Comparison of ENCODE assay signal across 8 mouse cellular contexts in genomic region chr7:120843037-120843621, GRCm38 (mm10). TPM values are rescaled to one million over a fixed set of nuclear protein-coding genes. Genes with fewer than 3 reads are reported as not detected.
A peak's percentile ranks its signal among the peaks of the same experiment; 100 is the strongest.
DNase-seq lines count a peak whose midpoint lies in the region; ATAC-seq and TF ChIP-seq lines count a peak whose summit lies in the region.

No protein-coding gene starts in this region.

- no peaks in the 10 kb centered on the region for H3K9me3 ChIP-seq in heart, embryonic 11.5 days (replicated peaks; ENCODE audit: control insufficient read depth, low read length)
- no peaks in the 10 kb centered on the region for H3K9me3 ChIP-seq in kidney, embryonic 16.5 days (ENCODE audit: low read length)
- no peaks in the 10 kb centered on the region for H3K9me3 ChIP-seq in stomach, embryonic 14.5 days (ENCODE audit: control insufficient read depth, low read depth, low read length)

- peak overlapping the region; percentile 84 for H3K4me2 ChIP-seq in heart, embryonic 11.5 days
- peak overlapping the region; percentile 88 for H3K4me2 ChIP-seq in kidney, embryonic 16.5 days (replicated peaks; ENCODE audit: low read depth, low read length)
- peak overlapping the region; percentile 91 for H3K4me2 ChIP-seq in stomach, embryonic 14.5 days (replicated peaks; ENCODE audit: low read depth, low read length)

- WGBS in heart, embryonic 11.5 days (ENCODE audit: insufficient replicate concordance), result 0% methylated on average over 40 of the region's 40 CpGs
- under 1% methylated on average over 40 of the region's 40 CpGs for WGBS in kidney, embryonic 16.5 days
- WGBS in liver, adult 2 months, result under 1% methylated on average over 40 of the region's 40 CpGs
- WGBS in stomach, embryonic 14.5 days, result 0% methylated on average over 40 of the region's 40 CpGs

- peaks cover 2% of the 10 kb centered on the region for H3K79me3 ChIP-seq in C2C12 (ENCODE audit: low read depth)

- peak overlapping the region; percentile 62 for H3ac ChIP-seq in C2C12 (ENCODE audit: control insufficient read depth, insufficient read length, low read depth)

- ATAC-seq in erythroblast, adult 5-6 weeks (replicated peaks; ENCODE audit: low FRiP score, poor library complexity, severe bottlenecking), result peak; percentile 72
- peak; percentile 64 for ATAC-seq in heart, embryonic 11.5 days (replicated peaks; ENCODE audit: insufficient number of reproducible peaks, low FRiP score, low TSS enrichment)
- peak; percentile 76 for ATAC-seq in kidney, embryonic 16.5 days (ENCODE audit: low FRiP score, low TSS enrichment)
- ATAC-seq in stomach, embryonic 14.5 days (ENCODE audit: insufficient number of reproducible peaks, insufficient read depth, low FRiP score, low read depth), result peak; percentile 64

- H3K27ac ChIP-seq in heart, embryonic 11.5 days (ENCODE audit: low read depth, low read length), result peak overlapping the region; percentile 85
- peak overlapping the region; percentile 92 for H3K27ac ChIP-seq in kidney, embryonic 16.5 days (ENCODE audit: low read length)
- peak overlapping the region; percentile 54; the same call in 1 of the 2 replicates for H3K27ac ChIP-seq in liver, adult 2 months (replicated peaks; ENCODE audit: insufficient read depth, low read depth, low read length)
- peak overlapping the region; percentile 96 for H3K27ac ChIP-seq in stomach, embryonic 14.5 days (ENCODE audit: low read length)

- H3K27me3 ChIP-seq in C2C12 (ENCODE audit: control insufficient read depth, insufficient read depth, insufficient read length), result no peaks in the 10 kb centered on the region
- peaks cover 7% of the 10 kb centered on the region for H3K27me3 ChIP-seq in heart, embryonic 11.5 days (ENCODE audit: control insufficient read depth, insufficient read depth, low read length)
- no peaks in the 10 kb centered on the region for H3K27me3 ChIP-seq in kidney, embryonic 16.5 days (ENCODE audit: insufficient read depth, low read length)
- H3K27me3 ChIP-seq in liver, adult 2 months (ENCODE audit: control insufficient read depth, insufficient read depth, low read length), result no peaks in the 10 kb centered on the region
- no peaks in the 10 kb centered on the region for H3K27me3 ChIP-seq in stomach, embryonic 14.5 days (ENCODE audit: control insufficient read depth, insufficient read depth, low read length)

- DNase-seq in brain, adult 2 months (ENCODE audit: low read depth, low spot score), result peak; percentile 93
- DNase-seq in liver, adult 2 months (ENCODE audit: extremely low read depth, low read depth, low spot score), result peak; percentile 68
- DNase-seq in naive thymus-derived CD4-positive, alpha-beta T cell, adult 2 months (ENCODE audit: low read depth), result peak; percentile 71

- H3K4me3 ChIP-seq in C2C12 (ENCODE audit: insufficient read depth, poor library complexity, severe bottlenecking), result peak overlapping the region; percentile 44
- H3K4me3 ChIP-seq in heart, embryonic 11.5 days (ENCODE audit: low read depth, low read length), result peak overlapping the region; percentile 74
- H3K4me3 ChIP-seq in kidney, embryonic 16.5 days (ENCODE audit: low read length), result peak overlapping the region; percentile 77
- H3K4me3 ChIP-seq in liver, adult 2 months (ENCODE audit: insufficient read depth, low read depth, low read length), result peak overlapping the region; percentile 73
- peak overlapping the region; percentile 67 for H3K4me3 ChIP-seq in stomach, embryonic 14.5 days (ENCODE audit: low read depth, low read length)

- H3K36me3 ChIP-seq in C2C12 (ENCODE audit: control insufficient read depth, insufficient read depth), result peaks cover 5% of the 10 kb centered on the region
- no peaks in the 10 kb centered on the region for H3K36me3 ChIP-seq in heart, embryonic 11.5 days (ENCODE audit: control insufficient read depth, insufficient read depth, low read length)
- no peaks in the 10 kb centered on the region for H3K36me3 ChIP-seq in kidney, embryonic 16.5 days (ENCODE audit: insufficient read depth, low read length)
- no peaks in the 10 kb centered on the region for H3K36me3 ChIP-seq in liver, adult 2 months (ENCODE audit: control insufficient read depth, insufficient read depth, low read length)
- no peaks in the 10 kb centered on the region for H3K36me3 ChIP-seq in stomach, embryonic 14.5 days (ENCODE audit: control insufficient read depth, insufficient read depth, low read length)

- H3K79me2 ChIP-seq in C2C12 (ENCODE audit: control insufficient read depth, insufficient read depth), result peaks cover 17% of the 10 kb centered on the region
- no peaks in the 10 kb centered on the region for H3K79me2 ChIP-seq in liver, adult 2 months (ENCODE audit: control insufficient read depth, insufficient read depth, low read length)

- 0 out of 2 replicates have a peak, but pooled peaks have one; percentile 0 for TF ChIP-seq POLR2A in liver, adult 2 months (IDR thresholded peaks at IDR 0.05; ENCODE audit: extremely low read depth, insufficient read depth, low read length)

- peak overlapping the region; percentile 85 for H3K9ac ChIP-seq in heart, embryonic 11.5 days (ENCODE audit: low read depth, low read length)
- peak overlapping the region; percentile 96 for H3K9ac ChIP-seq in kidney, embryonic 16.5 days (replicated peaks; ENCODE audit: low read length)
- H3K9ac ChIP-seq in liver, adult 2 months (ENCODE audit: low read depth, low read length), result peak overlapping the region; percentile 80
- peak overlapping the region; percentile 60 for H3K9ac ChIP-seq in stomach, embryonic 14.5 days (replicated peaks; ENCODE audit: low read depth, low read length)

- TF ChIP-seq CTCF in C2C12 (IDR thresholded peaks at IDR 0.05; ENCODE audit: control insufficient read depth, insufficient read depth, insufficient read length), result no peak
- TF ChIP-seq CTCF in liver, adult 2 months (IDR thresholded peaks at IDR 0.05; ENCODE audit: low read depth, low read length), result no peak

- peaks cover 12% of the 10 kb centered on the region for H3K4me1 ChIP-seq in heart, embryonic 11.5 days (ENCODE audit: control insufficient read depth, insufficient read depth, low read length)
- H3K4me1 ChIP-seq in kidney, embryonic 16.5 days (ENCODE audit: insufficient read depth, low read length), result peaks cover 12% of the 10 kb centered on the region; the same call in 1 of the 2 replicates
- H3K4me1 ChIP-seq in liver, adult 2 months (ENCODE audit: control insufficient read depth, insufficient read depth, low read length), result peaks cover 8% of the 10 kb centered on the region
- H3K4me1 ChIP-seq in stomach, embryonic 14.5 days (ENCODE audit: control insufficient read depth, insufficient read depth, low read length), result peaks cover 13% of the 10 kb centered on the region; the same call in 1 of the 2 replicates

TF ChIP-seq in C2C12, 6 proteins besides CTCF, POLR2A, EP300 and RAD21:
- TF ChIP-seq MAX (IDR thresholded peaks at IDR 0.05), result peak; percentile 28
- no peak for TF ChIP-seq MYOD1 (IDR thresholded peaks at IDR 0.05; ENCODE audit: control insufficient read depth, insufficient read length, low read depth)

RNA-seq across cellular contexts. Expression of gene Eef2k, which starts 0.5 kb away (rescaled TPM):
- 21.9 TPM for polyA plus RNA-seq in C2C12 (2012; fragmentation: generic; extraction: Trizol)
- 12.3 and 24.0 TPM in 2 replicates for total RNA-seq in erythroblast, adult 5-6 weeks (2015; ENCODE audit: low replicate concordance)
- 77.4 and 97.0 TPM in 2 replicates for total RNA-seq in erythroblast, adult 5-6 weeks (2017; ENCODE audit: low replicate concordance)
- 5.0 and 7.9 TPM in 2 replicates for polyA plus RNA-seq in heart, embryonic 11.5 days (2014; fragmentation: Nextera tagmentation; extraction: Ambion mirVana)
- polyA plus RNA-seq in kidney, embryonic 16.5 days (2015; fragmentation: Nextera tagmentation; extraction: Ambion mirVana), result 27.9 and 31.1 TPM in 2 replicates
- 6.5 and 8.3 TPM in 2 replicates for total RNA-seq in liver, adult 2 months (2014; rRNA removed)
- 6.4 and 7.4 TPM in 2 replicates for polyA plus RNA-seq in liver, adult 2 months (2012; rRNA removed)
- 21.1 and 23.0 TPM in 2 replicates for polyA plus RNA-seq in stomach, embryonic 14.5 days (2014; fragmentation: Nextera tagmentation; extraction: Ambion mirVana)

RNA-seq across cellular contexts. Expression of gene Gm5737, which starts 31.0 kb away (rescaled TPM):
- not detected for polyA plus RNA-seq in C2C12 (2012; fragmentation: generic; extraction: Trizol)
- not detected in 2 replicates for total RNA-seq in erythroblast, adult 5-6 weeks (2015; ENCODE audit: low replicate concordance)
- not detected in 2 replicates for total RNA-seq in erythroblast, adult 5-6 weeks (2017; ENCODE audit: low replicate concordance)
- not detected in 2 replicates for polyA plus RNA-seq in heart, embryonic 11.5 days (2014; fragmentation: Nextera tagmentation; extraction: Ambion mirVana)
- polyA plus RNA-seq in kidney, embryonic 16.5 days (2015; fragmentation: Nextera tagmentation; extraction: Ambion mirVana), result not detected in 2 replicates
- total RNA-seq in liver, adult 2 months (2014; rRNA removed), result not detected in 2 replicates
- polyA plus RNA-seq in liver, adult 2 months (2012; rRNA removed), result not detected in 2 replicates
- polyA plus RNA-seq in stomach, embryonic 14.5 days (2014; fragmentation: Nextera tagmentation; extraction: Ambion mirVana), result not detected in 2 replicates

Comparison
In these comparisons a context has a peak if more than half of its experiments do, and no peak if none do; other contexts are left out.
1. Peak in every context shown above with its lines: DNase-seq, ATAC-seq, H3K4me3 ChIP-seq and H3K27ac ChIP-seq.